ENCODE assay signal across 8 mouse cellular contexts in genomic region chr6:148945509-148946408, GRCm38 (mm10). TPM values are rescaled to one million over a fixed set of nuclear protein-coding genes. Genes with fewer than 3 reads are reported as not detected.
DNase-seq lines count a peak whose midpoint lies in the region; ATAC-seq and TF ChIP-seq lines count a peak whose summit lies in the region.

No protein-coding gene starts in this region.

- H3K4me1 ChIP-seq in intestine, postnatal 0 days (replicated peaks; ENCODE audit: control insufficient read depth, insufficient read depth, low read length): 0 out of 2 replicates have a peak, but pooled peaks cover 3% of the 10 kb centered on the region
- peaks cover 39% of the 10 kb centered on the region for H3K4me1 ChIP-seq in liver, embryonic 13.5 days (replicated peaks)
- H3K4me1 ChIP-seq in stomach, embryonic 16.5 days (ENCODE audit: control insufficient read depth, insufficient read depth, low read length): peaks cover 4% of the 10 kb centered on the region; the same call in 1 of the 2 replicates

- TF ChIP-seq CTCF in intestine, postnatal 0 days (IDR thresholded peaks at IDR 0.05; ENCODE audit: low read depth): no peak

- DNase-seq in urinary bladder, adult 18-20 months (ENCODE audit: low spot score in 2 of 2): peak; percentile 9 to 61
- DNase-seq in urinary bladder, postnatal 10 days (ENCODE audit: low spot score): no peak
- DNase-seq in embryo, embryonic 11.5 days (ENCODE audit: low read depth, low spot score): peak; percentile 29
- peak; percentile 91 for DNase-seq in heart, adult 11 months
- peak; percentile 35 for DNase-seq in liver, embryonic 13.5 days
- DNase-seq in naive thymus-derived CD4-positive, alpha-beta T cell, adult 2 months (ENCODE audit: low read depth): peak; percentile 76

- peak overlapping the region; percentile 95 for H3K27ac ChIP-seq in intestine, postnatal 0 days (ENCODE audit: low read depth, low read length)
- H3K27ac ChIP-seq in liver, embryonic 13.5 days: peak overlapping the region; percentile 86
- peak overlapping the region; percentile 87 for H3K27ac ChIP-seq in stomach, embryonic 16.5 days (ENCODE audit: low read length)

- WGBS in intestine, postnatal 0 days: under 1% methylated on average over 71 of the region's 75 CpGs
- under 1% methylated on average over 75 of the region's 75 CpGs for WGBS in liver, embryonic 13.5 days (ENCODE audit: insufficient replicate concordance)
- under 1% methylated on average over 72 of the region's 75 CpGs for WGBS in stomach, embryonic 16.5 days

- no peaks in the 10 kb centered on the region for H3K27me3 ChIP-seq in intestine, postnatal 0 days (replicated peaks; ENCODE audit: control insufficient read depth, insufficient read depth, low read length)
- no peaks in the 10 kb centered on the region for H3K27me3 ChIP-seq in liver, embryonic 13.5 days
- H3K27me3 ChIP-seq in stomach, embryonic 16.5 days (ENCODE audit: control insufficient read depth, insufficient read depth, low read length): no peaks in the 10 kb centered on the region

- H3K4me2 ChIP-seq in intestine, postnatal 0 days (replicated peaks; ENCODE audit: low read depth): peak overlapping the region; percentile 91
- H3K4me2 ChIP-seq in liver, embryonic 13.5 days: peak overlapping the region; percentile 98
- peak overlapping the region; percentile 53 for H3K4me2 ChIP-seq in stomach, embryonic 16.5 days (ENCODE audit: low read depth, low read length)

- ATAC-seq in intestine, postnatal 0 days: peak; percentile 7; the same call in 1 of the 2 replicates
- peak; percentile 13 for ATAC-seq in liver, embryonic 13.5 days (ENCODE audit: low read depth)
- no peak for ATAC-seq in stomach, embryonic 16.5 days (ENCODE audit: insufficient read depth, low FRiP score)

- peak overlapping the region; percentile 87 for H3K9ac ChIP-seq in intestine, postnatal 0 days (ENCODE audit: low read depth, low read length)
- H3K9ac ChIP-seq in liver, embryonic 13.5 days: peak overlapping the region; percentile 93
- H3K9ac ChIP-seq in stomach, embryonic 16.5 days (ENCODE audit: low read length): peak overlapping the region; percentile 98

- H3K36me3 ChIP-seq in intestine, postnatal 0 days (ENCODE audit: control insufficient read depth, insufficient read depth): no peaks in the 10 kb centered on the region
- peaks cover 10% of the 10 kb centered on the region; the same call in 1 of the 2 replicates for H3K36me3 ChIP-seq in liver, embryonic 13.5 days
- H3K36me3 ChIP-seq in stomach, embryonic 16.5 days (ENCODE audit: control insufficient read depth, insufficient read depth, low read length): no peaks in the 10 kb centered on the region

- H3K9me3 ChIP-seq in intestine, postnatal 0 days (ENCODE audit: control insufficient read depth): no peaks in the 10 kb centered on the region
- H3K9me3 ChIP-seq in liver, embryonic 13.5 days (replicated peaks): no peaks in the 10 kb centered on the region
- H3K9me3 ChIP-seq in stomach, embryonic 16.5 days (replicated peaks; ENCODE audit: control insufficient read depth, low read length): no peaks in the 10 kb centered on the region

- H3K4me3 ChIP-seq in intestine, postnatal 0 days (ENCODE audit: low read depth, low read length): peak overlapping the region; percentile 75
- peak overlapping the region; percentile 90 for H3K4me3 ChIP-seq in liver, embryonic 13.5 days (replicated peaks)
- peak overlapping the region; percentile 65 for H3K4me3 ChIP-seq in stomach, embryonic 16.5 days (replicated peaks; ENCODE audit: low read length)

RNA-seq across cellular contexts. Expression of gene Sinhcaf, which starts 0.5 kb away (rescaled TPM):
- 22.2 and 23.0 TPM in 2 replicates for polyA plus RNA-seq in intestine, postnatal 0 days (2015; fragmentation: Nextera tagmentation; extraction: Ambion mirVana)
- polyA plus RNA-seq in liver, embryonic 13.5 days (2015; fragmentation: Nextera tagmentation; extraction: Ambion mirVana): 27.0 and 32.8 TPM in 2 replicates
- 67.0 and 79.5 TPM in 2 replicates for polyA plus RNA-seq in stomach, embryonic 16.5 days (2015; fragmentation: Nextera tagmentation; extraction: Ambion mirVana)

RNA-seq across cellular contexts. Expression of gene Caprin2, which starts 49.7 kb away (rescaled TPM):
- 6.8 and 7.4 TPM in 2 replicates for polyA plus RNA-seq in intestine, postnatal 0 days (2015; fragmentation: Nextera tagmentation; extraction: Ambion mirVana)
- polyA plus RNA-seq in liver, embryonic 13.5 days (2015; fragmentation: Nextera tagmentation; extraction: Ambion mirVana): 7.2 and 8.0 TPM in 2 replicates
- 13.7 and 15.0 TPM in 2 replicates for polyA plus RNA-seq in stomach, embryonic 16.5 days (2015; fragmentation: Nextera tagmentation; extraction: Ambion mirVana)
